ENCODE assay signal across 26 mouse cellular contexts in genomic region chr9:37615220-37615619, GRCm38 (mm10). TPM values are rescaled to one million over a fixed set of nuclear protein-coding genes. Genes with fewer than 3 reads are reported as not detected.
DNase-seq lines count a peak whose midpoint lies in the region; ATAC-seq and TF ChIP-seq lines count a peak whose summit lies in the region.
"Had no signal": no experiment of that assay in that cellular context is flagged by ENCODE, and none has a peak within 500 bp of the region (broad histone marks: within the 10 kb centered on the region; RNA-seq: fewer than 3 reads in every experiment).

No protein-coding gene starts in this region.

- H3K4me2 ChIP-seq in forebrain, embryonic 14.5 days (ENCODE audit: low read length) = no peak overlapping the region
- no peak overlapping the region for H3K4me2 ChIP-seq in forebrain, embryonic 16.5 days (ENCODE audit: low read length)
- H3K4me2 ChIP-seq in intestine, embryonic 16.5 days (ENCODE audit: low read depth, low read length) = no peak overlapping the region
- H3K4me2 ChIP-seq: embryonic facial prominence, embryonic 15.5 days; hindbrain, embryonic 13.5 days had no signal

- no peaks in the 10 kb centered on the region for H3K9me3 ChIP-seq in forebrain, embryonic 14.5 days (replicated peaks; ENCODE audit: control insufficient read depth, low read length)
- H3K9me3 ChIP-seq in forebrain, embryonic 16.5 days (ENCODE audit: control insufficient read depth, low read length) = no peaks in the 10 kb centered on the region
- no peaks in the 10 kb centered on the region for H3K9me3 ChIP-seq in G1E (replicated peaks)
- H3K9me3 ChIP-seq in intestine, embryonic 16.5 days (ENCODE audit: control insufficient read depth, low read length) = no peaks in the 10 kb centered on the region
- H3K9me3 ChIP-seq: embryonic facial prominence, embryonic 15.5 days; forebrain, embryonic 10.5 days; heart, embryonic 10.5 days; hindbrain, embryonic 13.5 days had no signal

- TF ChIP-seq CTCF in G1E (IDR thresholded peaks at IDR 0.05; ENCODE audit: low read depth, low read length) = no peak

- WGBS in forebrain, embryonic 14.5 days = 63% methylated on average over 5 of the region's 5 CpGs
- 54% methylated on average over 5 of the region's 5 CpGs for WGBS in forebrain, embryonic 16.5 days
- WGBS in intestine, embryonic 16.5 days = 74% methylated on average over 5 of the region's 5 CpGs

- DNase-seq in forebrain, embryonic 14.5 days (ENCODE audit: low spot score) = peak; percentile 14
- peak; percentile 34 for DNase-seq in layer of hippocampus, adult 9-11 months
- DNase-seq in layer of hippocampus, postnatal 10 days (ENCODE audit: low spot score in 2 of 2) = no peak
- DNase-seq in G1E (ENCODE audit: low spot score) = no peak
- DNase-seq in brain, adult 2 months (ENCODE audit: low read depth, low spot score) = peak; percentile 79
- DNase-seq in spleen, postnatal 4 days (ENCODE audit: low spot score in 2 of 2) = no peak
- DNase-seq: adrenal gland, postnatal 10 days; cerebellum, adult 18-20 months; cerebellum, postnatal 36 days; embryo, embryonic 11 days; gastrocnemius, postnatal 10 days; heart, adult 18-20 months; heart, postnatal 10 days had no signal

- H3K4me1 ChIP-seq in forebrain, embryonic 14.5 days (ENCODE audit: control insufficient read depth, insufficient read depth, low read length) = 0 out of 2 replicates have a peak, but pooled peaks cover 3% of the 10 kb centered on the region
- H3K4me1 ChIP-seq in forebrain, embryonic 16.5 days (replicated peaks; ENCODE audit: control insufficient read depth, insufficient read depth, low read length) = peaks cover 4% of the 10 kb centered on the region
- H3K4me1 ChIP-seq in G1E (ENCODE audit: insufficient read depth, low read depth, low read length) = peaks cover 56% of the 10 kb centered on the region
- peaks cover 4% of the 10 kb centered on the region; the same call in 1 of the 2 replicates for H3K4me1 ChIP-seq in intestine, embryonic 16.5 days (ENCODE audit: control insufficient read depth, insufficient read depth, low read length)
- H3K4me1 ChIP-seq: heart, embryonic 10.5 days had no signal

- H3K36me3 ChIP-seq in forebrain, embryonic 14.5 days (ENCODE audit: control insufficient read depth, insufficient read depth, low read length) = no peaks in the 10 kb centered on the region
- H3K36me3 ChIP-seq in forebrain, embryonic 16.5 days (ENCODE audit: control insufficient read depth, insufficient read depth) = no peaks in the 10 kb centered on the region
- peaks cover 23% of the 10 kb centered on the region for H3K36me3 ChIP-seq in G1E (replicated peaks)
- no peaks in the 10 kb centered on the region for H3K36me3 ChIP-seq in intestine, embryonic 16.5 days (ENCODE audit: control insufficient read depth, insufficient read depth, low read length)
- H3K36me3 ChIP-seq: embryonic facial prominence, embryonic 15.5 days; forebrain, embryonic 10.5 days; heart, embryonic 10.5 days; hindbrain, embryonic 13.5 days had no signal

- H3K9ac ChIP-seq in forebrain, embryonic 14.5 days (ENCODE audit: low read length) = no peak overlapping the region
- no peak overlapping the region for H3K9ac ChIP-seq in forebrain, embryonic 16.5 days (replicated peaks; ENCODE audit: low read depth, low read length)
- no peak overlapping the region for H3K9ac ChIP-seq in intestine, embryonic 16.5 days (ENCODE audit: low read depth, low read length)
- H3K9ac ChIP-seq: embryonic facial prominence, embryonic 15.5 days; hindbrain, embryonic 13.5 days had no signal

- no peaks in the 10 kb centered on the region for H3K27me3 ChIP-seq in forebrain, embryonic 14.5 days (replicated peaks; ENCODE audit: control insufficient read depth, insufficient read depth, low read length)
- H3K27me3 ChIP-seq in forebrain, embryonic 16.5 days (replicated peaks; ENCODE audit: control insufficient read depth, insufficient read depth, low read length) = no peaks in the 10 kb centered on the region
- H3K27me3 ChIP-seq in G1E (ENCODE audit: insufficient read depth, low read length) = no peaks in the 10 kb centered on the region
- no peaks in the 10 kb centered on the region for H3K27me3 ChIP-seq in intestine, embryonic 16.5 days (replicated peaks; ENCODE audit: control insufficient read depth, insufficient read depth, low read length)
- H3K27me3 ChIP-seq: embryonic facial prominence, embryonic 15.5 days had no signal

- H3K4me3 ChIP-seq in forebrain, embryonic 14.5 days (ENCODE audit: low read depth, low read length) = no peak overlapping the region
- no peak overlapping the region for H3K4me3 ChIP-seq in forebrain, embryonic 16.5 days (replicated peaks; ENCODE audit: low read length)
- peak overlapping the region; percentile 38; the same call in 1 of the 2 replicates for H3K4me3 ChIP-seq in G1E (ENCODE audit: low read depth, low read length)
- H3K4me3 ChIP-seq in intestine, embryonic 16.5 days (ENCODE audit: low read length) = no peak overlapping the region
- H3K4me3 ChIP-seq: embryonic facial prominence, embryonic 15.5 days; erythroblast, embryonic 14.5 days; forebrain, embryonic 10.5 days; heart, embryonic 10.5 days; hindbrain, embryonic 13.5 days had no signal

- no peak for ATAC-seq in forebrain, embryonic 14.5 days
- ATAC-seq in forebrain, embryonic 16.5 days = no peak
- ATAC-seq in G1E (ENCODE audit: extremely low read depth, insufficient number of reproducible peaks, low FRiP score, poor library complexity, severe bottlenecking) = no peak
- no peak for ATAC-seq in intestine, embryonic 16.5 days
- ATAC-seq: hindbrain, postnatal 0 days had no signal

- H3K27ac ChIP-seq in forebrain, embryonic 14.5 days (ENCODE audit: low read depth, low read length) = no peak overlapping the region
- H3K27ac ChIP-seq in forebrain, embryonic 16.5 days (ENCODE audit: low read length) = no peak overlapping the region
- no peak overlapping the region for H3K27ac ChIP-seq in intestine, embryonic 16.5 days (ENCODE audit: low read length)
- H3K27ac ChIP-seq: embryonic facial prominence, embryonic 15.5 days; forebrain, embryonic 10.5 days; heart, embryonic 10.5 days; hindbrain, embryonic 13.5 days; hindbrain, postnatal 0 days had no signal

RNA-seq across cellular contexts. Expression of gene Spa17, which starts 1.7 kb away (rescaled TPM):
- 11.0 and 12.6 TPM in 2 replicates for polyA plus RNA-seq in forebrain, embryonic 14.5 days (2014; fragmentation: Nextera tagmentation; extraction: Ambion mirVana)
- 6.1 and 6.9 TPM in 2 replicates for polyA plus RNA-seq in forebrain, embryonic 16.5 days (2015; fragmentation: Nextera tagmentation; extraction: Ambion mirVana)
- 1 to 10 TPM; 2.2 TPM for total RNA-seq in layer of hippocampus, postnatal 10 days (2021)
- total RNA-seq in G1E (2014; fragmentation: Nextera tagmentation) = 12.4 and 21.1 TPM in 2 replicates
- 12.1 and 13.0 TPM in 2 replicates for total RNA-seq in G1E (2017)
- 1.7 and 1.8 TPM in 2 replicates for polyA plus RNA-seq in G1E (2012)
- 3.0 and 3.4 TPM in 2 replicates for polyA plus RNA-seq in intestine, embryonic 16.5 days (2015; fragmentation: Nextera tagmentation; extraction: Ambion mirVana)
- total RNA-seq: hindbrain, postnatal 0 days had no signal

RNA-seq across cellular contexts. Expression of gene Tbrg1, which starts 41.9 kb away (rescaled TPM):
- 97.4 and 98.2 TPM in 2 replicates for polyA plus RNA-seq in forebrain, embryonic 14.5 days (2014; fragmentation: Nextera tagmentation; extraction: Ambion mirVana)
- polyA plus RNA-seq in forebrain, embryonic 16.5 days (2015; fragmentation: Nextera tagmentation; extraction: Ambion mirVana) = 79.2 and 80.7 TPM in 2 replicates
- total RNA-seq in layer of hippocampus, postnatal 10 days (2021) = 10 to 100 TPM; 53.4 to 55.6 TPM
- total RNA-seq in G1E (2014; fragmentation: Nextera tagmentation) = 110 and 123 TPM in 2 replicates
- total RNA-seq in G1E (2017) = 122 and 157 TPM in 2 replicates
- 71.7 and 82.7 TPM in 2 replicates for polyA plus RNA-seq in G1E (2012)
- polyA plus RNA-seq in intestine, embryonic 16.5 days (2015; fragmentation: Nextera tagmentation; extraction: Ambion mirVana) = 191 and 203 TPM in 2 replicates

RNA-seq across cellular contexts. Expression of gene Panx3, which starts 53.8 kb away (rescaled TPM):
- polyA plus RNA-seq in forebrain, embryonic 14.5 days (2014; fragmentation: Nextera tagmentation; extraction: Ambion mirVana) = not detected in 2 replicates
- 0.96 TPM in 1 of 2 replicates, not detected in the other for polyA plus RNA-seq in forebrain, embryonic 16.5 days (2015; fragmentation: Nextera tagmentation; extraction: Ambion mirVana)
- total RNA-seq in layer of hippocampus, postnatal 10 days (2021) = not detected
- total RNA-seq in G1E (2014; fragmentation: Nextera tagmentation) (not detected in 2 replicates), G1E (2017) (0.06 and 0.16 TPM in 2 replicates)
- polyA plus RNA-seq in G1E (2012) = not detected in 2 replicates
- polyA plus RNA-seq in intestine, embryonic 16.5 days (2015; fragmentation: Nextera tagmentation; extraction: Ambion mirVana) = not detected in 2 replicates
- total RNA-seq: adrenal gland, postnatal 4 days; gastrocnemius, postnatal 4 days; heart, adult 18-20 months; heart, postnatal 10 days; hematopoietic stem cell, adult 5-6 weeks; hindbrain, postnatal 0 days had no signal
- polyA plus RNA-seq: erythroblast, embryonic 14.5 days; forebrain, embryonic 10.5 days; heart, embryonic 14.5 days; intestine, embryonic 14.5 days had no signal

RNA-seq across cellular contexts. Expression of gene Siae, which starts 59.7 kb away (rescaled TPM):
- polyA plus RNA-seq in forebrain, embryonic 14.5 days (2014; fragmentation: Nextera tagmentation; extraction: Ambion mirVana) = 8.5 and 10.5 TPM in 2 replicates
- polyA plus RNA-seq in forebrain, embryonic 16.5 days (2015; fragmentation: Nextera tagmentation; extraction: Ambion mirVana) = 9.2 and 9.4 TPM in 2 replicates
- total RNA-seq in layer of hippocampus, postnatal 10 days (2021) = 10 to 100 TPM; 10.9 to 12.0 TPM
- 98.8 and 107 TPM in 2 replicates for total RNA-seq in G1E (2014; fragmentation: Nextera tagmentation)
- total RNA-seq in G1E (2017) = 41.7 and 44.5 TPM in 2 replicates
- polyA plus RNA-seq in G1E (2012) = 1.3 and 1.9 TPM in 2 replicates
- 16.6 and 20.5 TPM in 2 replicates for polyA plus RNA-seq in intestine, embryonic 16.5 days (2015; fragmentation: Nextera tagmentation; extraction: Ambion mirVana)
- polyA plus RNA-seq: erythroblast, embryonic 14.5 days had no signal

Comparison
In these comparisons a context has a peak if more than half of its experiments do, and no peak if none do; other contexts are left out.
1. DNase-seq: peak in forebrain, embryonic 14.5 days (single experiment), layer of hippocampus, adult 9-11 months (single experiment) and brain, adult 2 months (single experiment); none in layer of hippocampus, postnatal 10 days (0 of 2), G1E (single experiment) and spleen, postnatal 4 days (0 of 2).